Mouse (Mus musculus) liver, adult 2 months (tissue): ENCODE measurements around the gene Aatk. TPM values are rescaled to one million over a fixed set of nuclear protein-coding genes. Genes with fewer than 3 reads are reported as not detected.

Experiments
- DNase-seq: peaks from one replicate; pipeline ENCODE4 v3.0.0-alpha.2; 2011; ENCODE audit warnings: low read depth, low spot score; ENCODE audit errors: extremely low read depth
- H3K27ac ChIP-seq: fragments of 200-500 bp; replicated peaks from 2 replicates; pipeline ENCODE4 v1.5.1; 2012; ENCODE audit warnings: low read depth, mild to moderate bottlenecking, control low read depth, inconsistent platforms, low read length; ENCODE audit not compliant: insufficient read depth
- H3K27me3 ChIP-seq: fragments of 200-500 bp; 2 replicates; pipeline ENCODE4 v1.6.1; 2012; ENCODE audit warnings: mild to moderate bottlenecking, moderate library complexity, low read length, inconsistent platforms; ENCODE audit not compliant: control insufficient read depth, insufficient read depth
- H3K36me3 ChIP-seq: fragments of 200-500 bp; 2 replicates; pipeline ENCODE4 v1.6.1; 2012; ENCODE audit warnings: low read length, inconsistent platforms; ENCODE audit not compliant: control insufficient read depth, insufficient read depth
- H3K4me1 ChIP-seq: fragments of 200-500 bp; 2 replicates; pipeline ENCODE4 v1.6.1; 2011; ENCODE audit warnings: low read length; ENCODE audit not compliant: control insufficient read depth, insufficient read depth
- H3K4me3 ChIP-seq: fragments of 200-500 bp; 2 replicates; pipeline ENCODE4 v1.5.1; 2011; ENCODE audit warnings: low read depth, mild to moderate bottlenecking, control low read depth, low read length, moderate library complexity; ENCODE audit not compliant: insufficient read depth
- H3K79me2 ChIP-seq: fragments of 200-500 bp; 2 replicates; pipeline ENCODE4 v1.6.1; 2012; ENCODE audit warnings: inconsistent platforms, mild to moderate bottlenecking, low read length, moderate library complexity; ENCODE audit not compliant: control insufficient read depth, insufficient read depth
- H3K9ac ChIP-seq: fragments of 200-500 bp; 2 replicates; pipeline ENCODE4 v1.6.1; 2012; ENCODE audit warnings: low read depth, mild to moderate bottlenecking, control low read depth, inconsistent platforms, low read length
- CTCF ChIP-seq: fragments of 200-500 bp; IDR thresholded peaks from 2 replicates; pipeline ENCODE4 v1.5.1; 2011; ENCODE audit warnings: low read depth, low read length, control low read depth
- POLR2A ChIP-seq: fragments of 200-500 bp; IDR thresholded peaks from 2 replicates; pipeline ENCODE4 v1.6.1; 2011; ENCODE audit warnings: low read length, control low read depth; ENCODE audit not compliant: insufficient read depth; ENCODE audit errors: extremely low read depth
- WGBS: fragments of 180-500 bp; shearing (Covaris S2); methylation state at CpG from one replicate; pipeline ENCODE4 v1.1.7; 2018; 5-methylcytosine and 5-hydroxymethylcytosine counted together
- polyA plus RNA-seq: library from polyadenylated mRNA; depleted of rRNA; stranded (reverse); fragments of >200 nt; gene quantifications from 2 replicates; pipeline ENCODE4 v1.2.3, GENCODE M21; 2012
- total RNA-seq: library from RNA; depleted of rRNA; stranded (reverse); fragments of >200 nt; gene quantifications from 2 replicates; pipeline ENCODE4 v1.2.3, GENCODE M21; 2014

Gene Aatk
- total and polyA plus RNA-seq, 2 experiments, result 1.0 to 2.0 TPM

DNA sequence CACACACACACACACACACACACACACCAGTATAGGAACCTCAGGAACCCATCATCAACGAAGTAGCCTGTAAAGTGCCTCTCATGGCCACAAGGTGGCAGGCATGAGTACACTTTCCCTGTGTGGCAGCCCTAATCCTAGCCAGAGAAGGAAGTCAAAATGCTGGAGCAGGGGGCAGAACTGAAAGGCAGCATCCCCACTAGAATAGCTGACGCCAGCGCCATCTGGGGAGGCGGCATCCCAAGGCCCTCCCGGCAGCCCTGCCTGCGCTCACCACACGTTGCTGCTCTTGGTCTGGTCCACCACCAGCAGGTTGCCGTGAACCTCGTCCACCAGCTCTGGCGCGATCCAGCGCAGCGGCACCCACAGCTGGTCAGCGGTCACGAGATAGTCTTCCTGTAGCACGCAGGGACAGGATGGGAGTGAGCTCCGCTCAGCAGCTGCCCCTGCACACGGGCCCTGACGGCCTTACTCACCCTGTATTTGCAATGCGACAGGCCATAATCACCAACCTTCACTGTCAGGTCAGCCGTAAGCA is 33.7 kb downstream of the Aatk start:
- 11% methylated on average over 21 of the region's 21 CpGs for WGBS
- Histone ChIP-seq H3K4me1 (peaks cover 15% of the 10 kb centered on the region), H3K4me3 (peak overlapping the region; percentile 47), H3K36me3 (no peaks in the 10 kb centered on the region), H3K27ac (0 out of 2 replicates have a peak overlapping the region, but pooled peaks have one; percentile 42), H3K79me2 (no peaks in the 10 kb centered on the region), H3K27me3 (no peaks in the 10 kb centered on the region), H3K9ac (peak overlapping the region; percentile 59)
- TF ChIP-seq CTCF (peak; percentile 74), POLR2A (no peak)
- peak; percentile 59 for DNase-seq

DNA sequence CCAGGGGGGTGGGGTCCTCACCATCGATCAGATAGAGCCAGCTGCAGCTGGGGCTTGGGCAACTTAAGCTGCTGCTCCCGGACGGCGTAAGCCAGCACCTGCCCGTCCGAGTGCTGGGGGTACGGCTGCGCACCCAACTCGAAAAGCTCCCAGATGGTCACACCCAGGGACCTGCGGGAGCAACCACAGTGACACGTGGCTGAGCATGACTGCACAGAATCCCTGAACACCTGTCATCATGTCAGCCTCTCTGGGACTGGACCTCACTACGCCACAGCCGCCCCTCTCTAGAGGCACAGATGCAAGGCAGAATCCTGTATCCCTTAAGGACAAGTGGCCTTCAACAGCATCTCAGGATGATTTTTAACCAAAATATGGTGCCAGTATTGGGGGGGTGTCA is 34.3 kb downstream of the Aatk start:
- H3K27me3 ChIP-seq, result no peaks in the 10 kb centered on the region

DNA sequence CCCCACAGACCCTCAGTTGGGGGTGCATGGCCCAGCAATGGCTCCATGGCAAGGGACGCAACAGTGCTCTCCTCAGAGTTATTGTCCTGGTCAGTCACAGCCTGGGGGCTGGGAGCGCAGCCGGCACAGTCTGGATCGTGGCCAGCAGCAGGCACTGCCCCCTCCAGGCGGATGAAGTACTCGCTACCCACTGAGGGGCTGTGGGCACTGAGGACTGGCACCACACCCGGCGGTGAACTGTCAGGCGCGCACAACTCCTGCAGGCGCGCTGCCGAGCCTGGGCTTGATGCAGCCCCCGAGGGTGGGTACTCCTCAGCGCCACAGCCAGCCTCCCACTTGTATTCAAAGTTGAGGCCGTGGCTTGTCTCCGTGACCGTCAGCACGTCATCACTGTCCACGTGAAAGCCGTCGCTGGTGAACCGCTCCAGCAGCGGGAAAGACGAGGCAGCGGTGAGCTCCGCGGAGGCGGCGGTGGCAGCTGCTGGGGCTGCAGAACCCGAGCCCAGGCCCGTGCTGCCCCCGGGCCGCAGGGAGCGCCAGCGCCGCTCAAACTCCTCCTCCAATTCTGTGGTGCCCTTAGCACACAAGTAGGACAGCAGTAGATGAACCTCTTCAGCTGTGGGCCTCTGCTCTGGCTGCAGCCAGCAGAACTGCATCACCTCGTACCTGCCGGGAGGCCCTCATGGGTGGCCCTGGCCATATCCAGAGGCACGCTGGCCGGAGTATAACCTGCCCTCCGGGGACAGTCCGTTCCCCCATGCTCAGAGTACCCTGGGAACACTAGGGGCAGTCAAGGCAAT is 35.0 kb downstream of the Aatk start:
- no peak overlapping the region for H3K27ac ChIP-seq
- no peak overlapping the region for H3K9ac ChIP-seq
- DNase-seq, result no peak
- H3K4me3 ChIP-seq, result no peak overlapping the region
- TF ChIP-seq POLR2A, result no peak
- peak; percentile 19; the same call in 1 of the 2 replicates for TF ChIP-seq CTCF
- peaks cover 19% of the 10 kb centered on the region for H3K4me1 ChIP-seq
- H3K27me3 ChIP-seq, result no peaks in the 10 kb centered on the region
- H3K36me3 ChIP-seq, result no peaks in the 10 kb centered on the region
- H3K79me2 ChIP-seq, result no peaks in the 10 kb centered on the region
- 59% methylated on average over 43 of the region's 43 CpGs for WGBS

More for the DNA sequence above, 34.3 kb downstream of the Aatk start:
- Histone ChIP-seq H3K79me2 (no peaks in the 10 kb centered on the region), H3K9ac (no peak overlapping the region), H3K4me1 (peaks cover 19% of the 10 kb centered on the region), H3K36me3 (no peaks in the 10 kb centered on the region), H3K27ac (no peak overlapping the region), H3K4me3 (no peak overlapping the region)
- no peak for DNase-seq
- TF ChIP-seq CTCF (no peak), POLR2A (no peak)
- WGBS, result 75% methylated on average over 13 of the region's 13 CpGs

DNA sequence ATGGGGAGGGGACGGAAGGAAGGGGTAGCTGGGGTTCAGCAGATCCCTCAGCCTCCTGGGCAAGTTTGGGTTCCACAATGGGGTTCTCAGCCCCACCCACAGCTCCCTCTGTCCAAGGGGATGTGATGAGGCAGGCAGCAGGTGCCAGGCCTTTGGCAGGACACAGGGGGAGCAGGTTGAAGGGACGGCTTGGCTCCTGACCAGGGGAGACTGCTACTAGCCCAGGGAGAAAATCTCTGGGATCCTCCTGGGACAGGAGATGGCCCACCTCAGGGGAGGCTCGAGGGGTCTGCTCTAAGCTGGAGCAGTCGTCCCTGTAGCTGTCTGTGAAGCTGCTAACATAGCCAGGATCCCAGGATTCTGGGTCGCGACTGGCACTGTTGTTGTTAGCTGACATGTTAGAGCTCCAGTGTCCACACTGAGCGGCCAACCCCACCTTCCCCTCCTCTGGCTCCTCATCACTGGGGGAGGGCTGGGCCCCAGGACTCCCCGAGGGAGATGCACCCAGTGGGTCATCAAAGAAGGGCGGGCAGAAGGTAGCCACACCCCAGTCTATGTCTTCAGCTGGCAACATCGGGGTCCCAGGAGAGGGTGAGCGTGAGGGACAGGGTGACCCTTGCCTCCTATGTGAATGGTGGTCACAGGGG is 35.7 kb downstream of the Aatk start:
- Histone ChIP-seq H3K36me3 (no peaks in the 10 kb centered on the region), H3K4me3 (no peak overlapping the region), H3K9ac (no peak overlapping the region), H3K27me3 (no peaks in the 10 kb centered on the region), H3K79me2 (no peaks in the 10 kb centered on the region), H3K27ac (no peak overlapping the region), H3K4me1 (peaks cover 22% of the 10 kb centered on the region)
- DNase-seq, result no peak
- 81% methylated on average over 11 of the region's 11 CpGs for WGBS
- no peak for TF ChIP-seq POLR2A

GRCm38 (mm10) chr11:120009937-120010336 is 37.0 kb downstream of the Aatk start:
- H3K9ac ChIP-seq, result peak overlapping the region; percentile 26; the same call in 1 of the 2 replicates
- TF ChIP-seq CTCF, result no peak
- TF ChIP-seq POLR2A, result no peak
- no peaks in the 10 kb centered on the region for H3K27me3 ChIP-seq
- H3K27ac ChIP-seq, result 0 out of 2 replicates have a peak overlapping the region, but pooled peaks have one; percentile 9
- no peaks in the 10 kb centered on the region for H3K36me3 ChIP-seq
- 61% methylated on average over 20 of the region's 20 CpGs for WGBS
- H3K4me1 ChIP-seq, result peaks cover 29% of the 10 kb centered on the region
- no peaks in the 10 kb centered on the region for H3K79me2 ChIP-seq
- peak overlapping the region; percentile 16; the same call in 1 of the 2 replicates for H3K4me3 ChIP-seq
- peak; percentile 76 for DNase-seq
